Mouse (Mus musculus) kidney, embryonic 15.5 days (tissue): Measurements from ENCODE around the gene Ascc1. TPM values are rescaled to one million over a fixed set of nuclear protein-coding genes. Genes with fewer than 3 reads are reported as not detected.

Source experiments
- ATAC-seq: fragments of 200-750 bp; cut with Nextera tagmentation; replicated peaks from 2 replicates; pipeline ENCODE4 v1.8.0; 2017; ENCODE audit warnings: moderate TSS enrichment; ENCODE audit not compliant: low FRiP score
- H3K27ac ChIP-seq: fragments of 300-500 bp; sonication (generic); 2 replicates; pipeline ENCODE4 v1.5.1; 2015; ENCODE audit warnings: mild to moderate bottlenecking, inconsistent platforms
- H3K27me3 ChIP-seq: fragments of 300-500 bp; sonication (generic); 2 replicates; pipeline ENCODE4 v1.6.1; 2015; ENCODE audit warnings: inconsistent platforms
- H3K36me3 ChIP-seq: fragments of 300-500 bp; sonication (generic); 2 replicates; pipeline ENCODE4 v1.6.1; 2015; ENCODE audit warnings: inconsistent platforms
- H3K4me1 ChIP-seq: fragments of 300-500 bp; sonication (generic); 2 replicates; pipeline ENCODE4 v1.6.1; 2015; ENCODE audit warnings: inconsistent platforms
- H3K4me2 ChIP-seq: fragments of 300-500 bp; sonication (generic); 2 replicates; pipeline ENCODE4 v1.6.1; 2015; ENCODE audit warnings: moderate library complexity, mild to moderate bottlenecking, inconsistent platforms
- H3K4me3 ChIP-seq: fragments of 300-500 bp; sonication (generic); replicated peaks from 2 replicates; pipeline ENCODE4 v1.5.1; 2015; ENCODE audit warnings: mild to moderate bottlenecking, inconsistent platforms
- H3K9ac ChIP-seq: fragments of 300-500 bp; sonication (generic); 2 replicates; pipeline ENCODE4 v1.6.1; 2015; ENCODE audit warnings: mild to moderate bottlenecking, inconsistent platforms
- H3K9me3 ChIP-seq: fragments of 300-500 bp; sonication (generic); replicated peaks from 2 replicates; pipeline ENCODE4 v1.6.1; 2016; ENCODE audit warnings: inconsistent platforms
- WGBS: fragments of 180-500 bp; shearing (Covaris S2); methylation state at CpG from one replicate; pipeline ENCODE4 v1.1.7; 2015; ENCODE audit warnings: mixed read lengths; 5-methylcytosine and 5-hydroxymethylcytosine counted together
- polyA plus RNA-seq: library from polyadenylated mRNA; unstranded; fragments of >200 nt; fragmentation: Nextera tagmentation; extraction: Ambion mirVana; gene quantifications from 2 replicates; pipeline ENCODE4 v1.2.1, GENCODE M21; 2015

The Ascc1 gene
- polyA plus RNA-seq, 1 experiment from 2014 or later, result 50.6 TPM

- Histone ChIP-seq H3K4me2 (peak overlapping the region; percentile 93), H3K36me3 (no peaks in the 10 kb centered on the region), H3K4me3 (no peak overlapping the region), H3K9me3 (no peaks in the 10 kb centered on the region), H3K27me3 (peaks cover 52% of the 10 kb centered on the region), H3K4me1 (peaks cover 55% of the 10 kb centered on the region), H3K27ac (no peak overlapping the region), H3K9ac (peak overlapping the region; percentile 7; the same call in 1 of the 2 replicates)
- ATAC-seq, result no peak
- 70% methylated on average over 8 of the region's 8 CpGs for WGBS
These were observed 106.7 kb downstream of the Ascc1 start for GRCm38 (mm10) chr10:60109336-60109735.

DNA sequence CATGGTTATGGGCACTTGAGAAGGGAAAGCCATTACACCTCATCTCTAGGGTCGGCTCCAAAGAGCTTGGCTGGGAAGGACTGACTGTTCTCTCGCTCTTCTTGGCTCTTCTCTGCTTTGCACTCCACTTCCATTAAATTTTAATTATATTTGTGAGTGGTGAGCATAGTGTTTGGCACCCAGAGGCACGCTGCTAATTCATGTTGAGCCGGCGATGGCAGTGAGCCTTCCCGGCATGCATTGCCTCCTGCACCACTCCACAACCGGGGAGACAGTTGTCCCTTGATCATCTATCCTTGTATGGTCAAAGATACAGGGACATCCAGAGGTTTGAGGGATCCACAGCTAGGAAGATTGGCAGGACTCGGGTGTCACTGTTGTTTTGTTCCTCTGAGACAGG lies 107.4 kb downstream of the Ascc1 start:
- no peak for ATAC-seq
- Histone ChIP-seq H3K4me1 (peaks cover 53% of the 10 kb centered on the region), H3K9me3 (no peaks in the 10 kb centered on the region), H3K9ac (peak overlapping the region; percentile 7; the same call in 1 of the 2 replicates), H3K27me3 (peaks cover 47% of the 10 kb centered on the region), H3K4me2 (peak overlapping the region; percentile 93), H3K36me3 (no peaks in the 10 kb centered on the region), H3K4me3 (no peak overlapping the region), H3K27ac (no peak overlapping the region)
- WGBS, result 70% methylated on average over 8 of the region's 8 CpGs

GRCm38 (mm10) chr10:60110908-60111475 lies 108.4 kb downstream of the Ascc1 start:
- Histone ChIP-seq H3K9ac (no peak overlapping the region), H3K36me3 (no peaks in the 10 kb centered on the region), H3K4me2 (no peak overlapping the region), H3K9me3 (no peaks in the 10 kb centered on the region), H3K27me3 (peaks cover 39% of the 10 kb centered on the region), H3K4me1 (peaks cover 54% of the 10 kb centered on the region), H3K4me3 (no peak overlapping the region), H3K27ac (no peak overlapping the region)
- no peak for ATAC-seq
- WGBS, result 91% methylated on average over 10 of the region's 10 CpGs

DNA sequence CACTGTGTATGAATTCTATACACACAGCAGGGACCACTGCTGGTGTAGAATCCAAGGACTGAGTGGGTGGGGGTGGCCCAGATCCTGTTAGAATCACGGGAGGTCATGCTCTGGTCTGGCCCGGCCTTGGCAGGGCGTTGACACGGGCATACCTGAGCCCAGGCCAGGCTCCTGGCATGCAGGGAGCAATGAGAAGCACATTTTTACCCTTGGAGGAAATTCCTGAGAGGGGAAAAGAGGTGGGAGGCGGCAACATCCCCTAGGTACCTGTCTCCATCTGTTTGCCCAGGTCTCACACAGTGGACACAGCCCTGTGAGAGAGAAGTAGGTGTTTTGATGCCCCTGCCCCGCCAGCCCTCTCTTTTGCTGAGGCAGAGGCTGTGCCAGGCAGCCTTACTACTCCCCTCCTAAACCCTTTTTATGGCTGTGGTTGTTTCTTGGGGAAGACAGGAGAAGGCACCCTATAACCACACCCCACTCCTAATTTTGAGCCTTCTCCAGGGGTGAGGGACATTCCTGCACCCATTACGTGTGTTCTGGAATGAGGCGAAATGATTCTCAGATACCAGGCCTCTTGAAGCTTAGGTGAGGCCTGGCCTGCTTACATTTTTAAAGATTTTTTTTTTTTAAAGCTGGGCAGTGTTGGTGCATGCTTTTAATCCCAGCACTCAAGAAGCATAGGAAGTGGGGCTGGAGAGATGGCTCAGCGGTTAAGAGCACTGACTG lies 111.5 kb downstream of the Ascc1 start:
- no peaks in the 10 kb centered on the region for H3K9me3 ChIP-seq
- H3K9ac ChIP-seq, result no peak overlapping the region
- WGBS, result 87% methylated on average over 9 of the region's 9 CpGs
- no peak overlapping the region for H3K4me3 ChIP-seq
- no peak for ATAC-seq
- H3K4me1 ChIP-seq, result peaks cover 50% of the 10 kb centered on the region
- H3K4me2 ChIP-seq, result no peak overlapping the region
- H3K36me3 ChIP-seq, result no peaks in the 10 kb centered on the region
- peaks cover 12% of the 10 kb centered on the region; the same call in 1 of the 2 replicates for H3K27me3 ChIP-seq
- H3K27ac ChIP-seq, result no peak overlapping the region

DNA sequence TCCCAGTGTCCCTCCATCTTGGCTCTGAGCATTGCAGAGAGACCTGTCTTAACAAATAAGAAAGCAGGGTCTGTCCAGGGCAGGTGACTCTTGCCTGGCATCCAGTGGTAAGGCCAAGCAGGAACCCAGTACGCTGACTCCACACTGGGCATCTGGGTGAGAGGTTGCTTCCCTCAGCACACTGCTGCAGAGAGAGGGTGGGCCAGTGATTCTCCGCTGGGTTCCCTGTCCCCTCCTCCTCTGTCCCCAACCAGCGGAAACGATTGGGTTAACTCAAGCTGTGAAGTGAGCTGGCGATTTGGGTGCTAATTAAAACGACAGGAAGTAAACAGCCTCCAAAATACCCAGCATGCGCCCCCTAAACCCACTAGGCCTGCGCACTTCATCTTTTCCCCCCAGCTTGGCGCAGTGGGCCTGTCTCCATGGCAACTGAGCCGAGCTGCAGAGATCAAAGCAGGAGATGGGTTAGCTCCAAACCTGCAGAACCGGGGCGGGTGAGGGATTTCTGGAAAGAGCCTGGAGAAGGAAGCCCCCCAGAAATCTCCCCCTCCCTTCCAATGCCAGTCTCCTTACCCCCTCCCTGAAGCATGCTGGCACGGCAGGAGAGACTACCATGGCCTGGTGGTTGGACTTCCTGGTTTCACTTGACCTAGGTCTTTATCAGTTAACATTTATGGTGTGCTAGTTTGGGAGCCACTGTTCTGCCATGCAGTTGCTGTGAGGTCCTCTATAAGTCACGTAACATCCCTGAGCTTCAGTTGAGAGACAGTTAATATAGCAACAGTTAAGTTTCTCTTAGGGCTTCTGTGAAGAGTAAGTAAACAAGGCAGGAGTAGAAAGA lies 113.0 kb downstream of the Ascc1 start:
- Histone ChIP-seq H3K9me3 (no peaks in the 10 kb centered on the region), H3K9ac (no peak overlapping the region), H3K4me1 (peaks cover 39% of the 10 kb centered on the region), H3K27ac (no peak overlapping the region), H3K4me2 (peak overlapping the region; percentile 42), H3K4me3 (no peak overlapping the region), H3K36me3 (no peaks in the 10 kb centered on the region), H3K27me3 (no peaks in the 10 kb centered on the region)
- 15% methylated on average over 14 of the region's 14 CpGs for WGBS
- ATAC-seq, result peak; percentile 37; the same call in 1 of the 2 replicates

DNA sequence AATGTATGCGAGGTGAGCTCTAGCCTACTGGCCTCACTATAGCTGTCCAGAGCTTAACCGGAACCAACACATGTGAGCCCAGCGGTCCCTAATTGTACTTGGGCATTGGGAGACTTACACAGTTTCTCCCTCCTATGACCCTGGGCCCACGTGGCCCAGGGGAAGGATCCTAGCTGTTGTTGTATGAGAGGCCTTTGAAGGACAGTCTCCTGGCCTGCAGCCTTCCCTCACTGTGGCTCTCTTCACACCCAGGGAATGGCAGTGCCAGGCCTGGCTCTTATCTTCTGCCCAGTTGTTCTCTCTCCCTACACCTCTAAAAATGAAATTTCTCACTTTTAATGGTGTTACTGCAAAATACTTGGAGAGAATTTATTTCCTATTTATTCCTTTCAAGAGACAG lies 114.4 kb downstream of the Ascc1 start:
- ATAC-seq, result no peak
- no peaks in the 10 kb centered on the region for H3K27me3 ChIP-seq
- H3K9ac ChIP-seq, result no peak overlapping the region
- H3K4me1 ChIP-seq, result peaks cover 39% of the 10 kb centered on the region
- H3K4me3 ChIP-seq, result no peak overlapping the region
- WGBS, result 43% methylated on average over 4 of the region's 4 CpGs
- H3K27ac ChIP-seq, result no peak overlapping the region
- no peaks in the 10 kb centered on the region for H3K9me3 ChIP-seq
- H3K4me2 ChIP-seq, result no peak overlapping the region
- no peaks in the 10 kb centered on the region for H3K36me3 ChIP-seq

DNA sequence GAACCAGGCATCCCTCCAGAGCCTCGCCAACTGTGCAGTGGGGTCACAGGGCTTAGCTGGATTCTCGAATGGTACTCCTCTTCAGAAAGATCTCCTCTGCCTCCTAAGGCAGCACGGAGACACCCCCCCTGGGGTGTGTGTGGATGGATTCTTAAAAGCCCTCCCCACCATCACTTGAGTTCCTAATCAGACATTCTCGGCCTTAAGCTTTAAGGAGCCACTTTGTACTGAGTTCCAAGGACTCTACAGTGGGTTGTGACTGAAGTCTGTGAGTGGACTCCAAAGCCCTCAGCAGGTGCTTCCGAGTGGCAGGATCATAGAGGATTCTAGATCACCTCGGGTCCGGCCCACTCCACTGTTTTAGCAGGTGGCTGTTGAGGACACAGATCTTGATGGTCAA lies 115.9 kb downstream of the Ascc1 start:
- H3K9me3 ChIP-seq, result no peaks in the 10 kb centered on the region
- H3K4me2 ChIP-seq, result no peak overlapping the region
- H3K36me3 ChIP-seq, result 0 out of 2 replicates have a peak, but pooled peaks cover 1% of the 10 kb centered on the region
- WGBS, result 59% methylated on average over 7 of the region's 7 CpGs
- no peak overlapping the region for H3K4me3 ChIP-seq
- peaks cover 36% of the 10 kb centered on the region for H3K4me1 ChIP-seq
- H3K27ac ChIP-seq, result no peak overlapping the region
- H3K27me3 ChIP-seq, result no peaks in the 10 kb centered on the region
- H3K9ac ChIP-seq, result no peak overlapping the region
- no peak for ATAC-seq

DNA sequence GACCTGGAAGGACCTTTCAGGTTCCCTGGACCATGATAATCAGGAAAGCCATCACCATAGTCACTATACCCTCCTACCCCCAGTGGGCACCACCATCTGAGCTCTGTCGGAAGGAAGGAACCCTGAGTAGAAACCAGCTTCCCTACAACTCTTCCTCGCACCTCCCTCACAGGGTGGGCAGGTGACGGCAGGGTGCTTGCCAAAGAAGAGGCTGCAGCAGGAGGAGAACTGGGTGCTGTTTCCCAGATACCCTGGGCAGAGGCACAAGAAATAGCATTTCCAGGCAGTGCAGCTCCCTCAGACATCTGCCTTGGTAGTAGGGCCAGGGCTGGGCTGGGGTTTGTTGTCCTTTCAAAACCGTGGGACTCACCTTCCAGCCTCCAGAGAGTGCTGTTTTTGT lies 118.0 kb downstream of the Ascc1 start:
- 72% methylated on average over 4 of the region's 4 CpGs for WGBS
- no peaks in the 10 kb centered on the region for H3K9me3 ChIP-seq
- H3K27me3 ChIP-seq, result no peaks in the 10 kb centered on the region
- no peak overlapping the region for H3K9ac ChIP-seq
- H3K4me1 ChIP-seq, result peaks cover 27% of the 10 kb centered on the region
- no peak overlapping the region for H3K4me2 ChIP-seq
- no peak overlapping the region for H3K27ac ChIP-seq
- ATAC-seq, result no peak
- H3K36me3 ChIP-seq, result 0 out of 2 replicates have a peak, but pooled peaks cover 6% of the 10 kb centered on the region
- H3K4me3 ChIP-seq, result no peak overlapping the region

- H3K9ac ChIP-seq, result no peak overlapping the region
These were observed 121.5 kb downstream of the Ascc1 start for GRCm38 (mm10) chr10:60124078-60124477.

DNA sequence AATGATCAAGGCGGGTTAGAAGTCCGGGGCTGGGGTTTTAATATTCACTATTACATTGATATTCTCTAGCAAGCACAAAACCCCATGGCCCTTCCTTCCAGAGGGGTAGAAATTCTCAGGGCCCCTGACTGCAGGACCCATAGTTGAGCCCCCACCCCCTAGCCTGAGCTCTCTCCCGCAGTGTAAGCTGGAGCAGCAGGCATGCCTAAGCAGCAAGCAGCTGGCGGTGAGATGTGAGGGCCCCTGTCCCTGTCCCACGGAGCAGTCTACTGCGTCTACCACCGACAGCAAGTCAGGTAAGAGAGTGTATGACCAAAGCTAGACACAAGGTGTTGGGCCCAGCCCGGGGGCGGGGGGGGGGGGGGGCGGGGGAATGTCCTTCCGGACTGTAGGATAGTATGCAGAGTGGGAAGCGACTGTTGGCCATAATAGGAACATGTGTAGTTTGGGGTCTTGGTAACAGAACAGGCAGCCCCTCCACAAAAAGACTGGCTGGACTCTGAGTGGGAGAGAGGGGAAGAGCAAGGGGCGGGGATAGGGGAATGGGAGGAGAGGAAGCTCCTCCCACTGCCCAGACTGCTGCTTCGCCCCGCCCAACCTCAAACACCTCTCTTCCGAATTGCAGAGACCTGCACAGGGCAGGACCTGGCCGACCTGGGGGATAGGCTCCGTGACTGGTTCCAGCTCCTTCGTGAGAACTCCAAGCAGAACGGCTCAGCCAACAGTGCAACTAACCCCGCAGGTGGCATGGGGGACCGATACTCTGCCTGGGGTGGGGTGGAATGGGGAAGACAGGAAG lies 123.1 kb downstream of the Ascc1 start:
- no peak overlapping the region; the same call in 1 of the 2 replicates for H3K4me3 ChIP-seq
- WGBS, result 29% methylated on average over 22 of the region's 22 CpGs
- ATAC-seq, result peak; percentile 59; the same call in 1 of the 2 replicates

More at GRCm38 (mm10) chr10:60124078-60124477, 121.5 kb downstream of the Ascc1 start:
- Histone ChIP-seq H3K36me3 (peaks cover 15% of the 10 kb centered on the region; the same call in 1 of the 2 replicates), H3K9me3 (no peaks in the 10 kb centered on the region), H3K4me3 (no peak overlapping the region), H3K4me2 (no peak overlapping the region), H3K27me3 (no peaks in the 10 kb centered on the region), H3K4me1 (peaks cover 4% of the 10 kb centered on the region; the same call in 1 of the 2 replicates), H3K27ac (no peak overlapping the region)
- 65% methylated on average over 6 of the region's 6 CpGs for WGBS
- ATAC-seq, result no peak

DNA sequence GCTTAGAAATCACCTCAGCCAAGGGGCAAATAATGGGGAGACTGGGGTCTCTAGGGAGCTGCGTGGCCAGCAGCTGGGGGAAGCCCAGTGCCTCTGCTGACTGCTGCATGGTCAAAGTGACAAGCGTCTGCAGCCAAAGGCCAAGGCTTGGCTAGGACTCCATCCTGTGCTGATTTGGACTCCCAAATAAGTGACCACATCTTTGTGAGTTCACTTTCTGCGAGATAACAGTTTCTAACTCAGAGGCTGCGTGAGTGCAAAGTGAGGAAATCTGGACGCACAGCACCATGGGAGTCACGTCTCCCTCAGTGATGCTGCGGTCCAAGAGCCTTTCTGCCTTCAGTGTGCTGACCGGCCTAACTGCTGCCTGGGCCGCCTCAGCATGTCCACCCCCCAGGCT lies 125.7 kb downstream of the Ascc1 start:
- Histone ChIP-seq H3K36me3 (peaks cover 39% of the 10 kb centered on the region), H3K9me3 (no peaks in the 10 kb centered on the region), H3K4me2 (no peak overlapping the region), H3K27ac (no peak overlapping the region), H3K4me3 (no peak overlapping the region), H3K27me3 (no peaks in the 10 kb centered on the region), H3K4me1 (peaks cover 6% of the 10 kb centered on the region), H3K9ac (no peak overlapping the region)
- whole genome bisulfite sequencing, result 83% methylated on average over 9 of the region's 9 CpGs
- no peak for ATAC-seq

More for the DNA sequence above, 123.1 kb downstream of the Ascc1 start:
- no peaks in the 10 kb centered on the region for H3K9me3 ChIP-seq
- peaks cover 30% of the 10 kb centered on the region for H3K36me3 ChIP-seq
- H3K4me2 ChIP-seq, result peak overlapping the region; percentile 35
- no peaks in the 10 kb centered on the region for H3K27me3 ChIP-seq
- no peak overlapping the region for H3K27ac ChIP-seq
- H3K4me1 ChIP-seq, result peaks cover 4% of the 10 kb centered on the region; the same call in 1 of the 2 replicates
- no peak overlapping the region for H3K9ac ChIP-seq
